Mouse (Mus musculus) ES-Bruce4 (cell line): Measurements from ENCODE around the gene Ntm. TPM values are rescaled to one million over a fixed set of nuclear protein-coding genes. Genes with fewer than 3 reads are reported as not detected.

Source experiments
- H3K27ac ChIP-seq: 2 replicates; pipeline ENCODE4 v1.5.1; 2012; ENCODE audit warnings: low read length, inconsistent platforms; ENCODE audit not compliant: insufficient read depth
- H3K27me3 ChIP-seq: 2 replicates; pipeline ENCODE4 v1.6.1; 2012; ENCODE audit warnings: mild to moderate bottlenecking, low read length, inconsistent platforms; ENCODE audit not compliant: control insufficient read depth, poor library complexity, insufficient read depth, severe bottlenecking
- H3K36me3 ChIP-seq: 2 replicates; pipeline ENCODE4 v1.6.1; 2012; ENCODE audit warnings: inconsistent platforms, mild to moderate bottlenecking, low read length, moderate library complexity; ENCODE audit not compliant: control insufficient read depth, poor library complexity, insufficient read depth, severe bottlenecking
- H3K4me1 ChIP-seq: one replicate; pipeline ENCODE4 v1.8.1; 2011; ENCODE audit warnings: low read length; ENCODE audit not compliant: control insufficient read depth, insufficient read depth
- H3K4me3 ChIP-seq: 2 replicates; pipeline ENCODE4 v1.5.1; 2011; ENCODE audit warnings: low read depth, mild to moderate bottlenecking, low read length
- H3K9ac ChIP-seq: 2 replicates; pipeline ENCODE4 v1.6.1; 2012; ENCODE audit warnings: low read depth, mild to moderate bottlenecking, inconsistent platforms; ENCODE audit not compliant: poor library complexity, severe bottlenecking
- H3K9me3 ChIP-seq: replicated peaks from 2 replicates; pipeline ENCODE4 v1.6.1; 2012; ENCODE audit warnings: mild to moderate bottlenecking, low read length, inconsistent platforms; ENCODE audit not compliant: control insufficient read depth, poor library complexity, insufficient read depth, severe bottlenecking
- CTCF ChIP-seq: IDR thresholded peaks from one replicate; pipeline ENCODE4 v1.8.1; 2011; ENCODE audit warnings: low read depth, low read length
- EP300 ChIP-seq: IDR thresholded peaks from 2 replicates; pipeline ENCODE4 v1.6.1; 2011; ENCODE audit warnings: low read depth, low read length; ENCODE audit not compliant: insufficient read depth
- POLR2A ChIP-seq: IDR thresholded peaks from one replicate; pipeline ENCODE4 v1.8.1; 2011; ENCODE audit warnings: low read length; ENCODE audit not compliant: insufficient read depth
- polyA plus RNA-seq: library from polyadenylated mRNA; stranded (reverse); fragments of >200 nt; gene quantifications from 2 replicates; pipeline ENCODE4 v1.2.4, GENCODE M21; 2011; ENCODE audit warnings: low read depth; ENCODE audit not compliant: missing spikeins, insufficient read depth, insufficient read length

Ntm gene
- polyA plus RNA-seq, 1 experiment: 0.82 TPM

- Histone ChIP-seq H3K36me3 (no peaks in the 10 kb centered on the region), H3K4me3 (no peak overlapping the region), H3K9ac (no peak overlapping the region), H3K27ac (no peak overlapping the region), H3K4me1 (peaks cover 2% of the 10 kb centered on the region), H3K27me3 (no peaks in the 10 kb centered on the region), H3K9me3 (no peaks in the 10 kb centered on the region)
- TF ChIP-seq POLR2A: no peak
- TF ChIP-seq CTCF: peak; percentile 48
Observed at GRCm38 (mm10) chr9:29661468-29662145, 301.3 kb downstream of the Ntm start.

- H3K4me3 ChIP-seq: no peak overlapping the region
- H3K36me3 ChIP-seq: no peaks in the 10 kb centered on the region
- no peak overlapping the region for H3K27ac ChIP-seq
- TF ChIP-seq EP300 (no peak), POLR2A (no peak), CTCF (no peak)
- no peaks in the 10 kb centered on the region for H3K9me3 ChIP-seq
- H3K9ac ChIP-seq: no peak overlapping the region
- peaks cover 2% of the 10 kb centered on the region for H3K4me1 ChIP-seq
- no peaks in the 10 kb centered on the region for H3K27me3 ChIP-seq
Observed at GRCm38 (mm10) chr9:29660059-29660613, 302.8 kb downstream of the Ntm start.

GRCm38 (mm10) chr9:29657761-29658465 is 305.0 kb downstream of the Ntm start:
- Histone ChIP-seq H3K9ac (no peak overlapping the region), H3K4me1 (peaks cover 2% of the 10 kb centered on the region), H3K27me3 (no peaks in the 10 kb centered on the region), H3K9me3 (no peaks in the 10 kb centered on the region), H3K27ac (no peak overlapping the region), H3K36me3 (no peaks in the 10 kb centered on the region), H3K4me3 (no peak overlapping the region)
- TF ChIP-seq CTCF (no peak), EP300 (0 out of 2 replicates have a peak, but pooled peaks have one; percentile 52)

- Histone ChIP-seq H3K27me3 (no peaks in the 10 kb centered on the region), H3K4me3 (no peak overlapping the region), H3K9ac (no peak overlapping the region), H3K4me1 (peaks cover 5% of the 10 kb centered on the region), H3K36me3 (no peaks in the 10 kb centered on the region), H3K9me3 (no peaks in the 10 kb centered on the region), H3K27ac (no peak overlapping the region)
- no peak for TF ChIP-seq POLR2A
- peak; percentile 83 for TF ChIP-seq CTCF
Observed at GRCm38 (mm10) chr9:29654885-29655284, 308.1 kb downstream of the Ntm start.

GRCm38 (mm10) chr9:29653678-29654235 is 309.2 kb downstream of the Ntm start:
- Histone ChIP-seq H3K9ac (no peak overlapping the region), H3K27me3 (no peaks in the 10 kb centered on the region), H3K4me3 (no peak overlapping the region), H3K4me1 (peaks cover 5% of the 10 kb centered on the region), H3K36me3 (no peaks in the 10 kb centered on the region), H3K9me3 (no peaks in the 10 kb centered on the region), H3K27ac (no peak overlapping the region)
- no peak for TF ChIP-seq POLR2A
- TF ChIP-seq EP300: no peak
- no peak for TF ChIP-seq CTCF

- Histone ChIP-seq H3K4me3 (no peak overlapping the region), H3K27me3 (no peaks in the 10 kb centered on the region), H3K27ac (no peak overlapping the region), H3K4me1 (peaks cover 5% of the 10 kb centered on the region), H3K36me3 (no peaks in the 10 kb centered on the region), H3K9me3 (no peaks in the 10 kb centered on the region), H3K9ac (no peak overlapping the region)
- no peak for TF ChIP-seq EP300
- no peak for TF ChIP-seq POLR2A
- TF ChIP-seq CTCF: no peak
Observed at GRCm38 (mm10) chr9:29652854-29653253, 310.1 kb downstream of the Ntm start.
